Mouse (Mus musculus): ENCODE data around the gene Atp6v0b. TPM values are rescaled to one million over a fixed set of nuclear protein-coding genes. Genes with fewer than 3 reads are reported as not detected.

Gene Atp6v0b
- polyA plus RNA-seq, 1 experiment from 2014 or later: 150 TPM

DNA sequence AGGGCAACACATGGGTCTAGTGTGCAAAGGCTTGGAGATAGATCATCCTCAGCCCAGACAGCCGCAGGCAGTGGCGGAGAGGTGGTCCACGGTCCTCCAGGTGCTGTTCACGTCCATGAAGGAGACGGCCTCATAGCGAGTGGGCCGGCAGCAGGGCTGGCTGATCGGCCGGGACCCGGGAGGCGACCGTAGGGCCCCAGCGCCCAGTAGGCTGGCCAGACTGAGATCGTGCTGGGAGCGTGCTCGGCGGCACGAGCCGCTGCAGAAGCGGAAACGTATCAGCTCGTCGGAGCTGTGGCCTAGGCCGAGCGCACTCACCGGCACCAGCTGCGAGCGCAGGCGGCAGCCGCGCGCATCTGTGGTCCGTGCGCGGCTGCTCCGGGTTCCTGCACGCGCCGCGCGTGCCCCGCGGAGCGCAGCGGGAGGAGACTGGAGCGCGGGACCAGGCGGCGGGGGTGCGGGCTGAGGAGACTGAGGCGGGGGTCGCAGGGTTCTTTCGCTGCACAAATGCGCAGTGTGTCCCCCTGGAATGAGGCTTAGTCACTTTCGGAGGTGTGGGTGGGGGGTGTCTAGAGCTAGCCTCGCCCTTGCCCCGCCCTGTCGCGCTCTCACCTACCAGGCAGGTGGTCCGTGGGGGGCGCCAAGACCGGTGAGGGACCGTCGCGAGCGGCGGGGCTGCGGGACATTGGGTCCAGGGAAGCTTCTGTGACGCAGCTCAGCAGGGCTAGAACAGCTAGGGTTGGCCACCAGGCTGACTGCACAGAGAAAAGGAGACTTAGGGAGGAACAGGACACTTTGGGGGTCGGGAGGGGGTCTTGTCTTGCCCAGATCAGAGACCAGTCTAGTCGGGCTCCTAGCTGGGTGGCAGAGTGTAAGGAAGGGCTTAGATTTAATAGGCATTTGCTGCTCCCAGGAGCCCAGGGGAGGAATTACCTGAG is 39.7 kb upstream of the Atp6v0b start:
- Histone ChIP-seq H3K9me3 (ENCODE audit: low read depth, low read length) (no peaks in the 10 kb centered on the region), H3K27me3 (ENCODE audit: insufficient read depth, low read length) (peaks cover 35% of the 10 kb centered on the region), H3K4me2 (peak overlapping the region; percentile 95), H3K4me1 (ENCODE audit: insufficient read depth) (peaks cover 11% of the 10 kb centered on the region), H3K4me3 (ENCODE audit: low read depth, low read length) (peak overlapping the region; percentile 44), H3K9ac (peak overlapping the region; percentile 42), H3K27ac (ENCODE audit: low read depth) (no peak overlapping the region), H3K36me3 (ENCODE audit: insufficient read depth) (no peaks in the 10 kb centered on the region)
- DNase-seq (peak; percentile 78), ATAC-seq (ENCODE audit: insufficient read depth) (peak; percentile 33; the same call in 1 of the 2 replicates)
- 2% methylated on average over 71 of the region's 71 CpGs for WGBS
- TF ChIP-seq CTCF (IDR thresholded peaks at IDR 0.05; ENCODE audit: low read depth): no peak

DNA sequence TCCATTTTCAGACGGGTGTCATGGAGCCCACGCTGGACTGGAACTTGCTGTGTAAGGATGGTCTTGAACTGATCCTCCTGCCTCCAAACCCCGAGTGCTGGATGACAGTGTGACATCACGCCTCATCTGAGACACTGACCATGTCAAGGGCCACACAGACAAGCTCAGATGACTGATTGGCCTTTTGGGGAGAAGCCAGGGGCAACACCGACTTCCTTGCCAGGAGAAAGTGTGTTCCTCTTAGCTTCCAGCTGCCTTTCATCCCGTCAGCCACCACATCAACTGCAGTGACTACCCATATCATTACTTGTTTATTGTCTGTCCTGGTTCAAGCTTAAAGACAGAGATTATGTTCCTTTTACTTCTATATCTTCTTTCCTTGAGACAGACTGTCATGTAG is 37.8 kb upstream of the Atp6v0b start:
- no peak for TF ChIP-seq CTCF (IDR thresholded peaks at IDR 0.05; ENCODE audit: low read depth)
- peaks cover 11% of the 10 kb centered on the region for H3K4me1 ChIP-seq (ENCODE audit: insufficient read depth)

DNA sequence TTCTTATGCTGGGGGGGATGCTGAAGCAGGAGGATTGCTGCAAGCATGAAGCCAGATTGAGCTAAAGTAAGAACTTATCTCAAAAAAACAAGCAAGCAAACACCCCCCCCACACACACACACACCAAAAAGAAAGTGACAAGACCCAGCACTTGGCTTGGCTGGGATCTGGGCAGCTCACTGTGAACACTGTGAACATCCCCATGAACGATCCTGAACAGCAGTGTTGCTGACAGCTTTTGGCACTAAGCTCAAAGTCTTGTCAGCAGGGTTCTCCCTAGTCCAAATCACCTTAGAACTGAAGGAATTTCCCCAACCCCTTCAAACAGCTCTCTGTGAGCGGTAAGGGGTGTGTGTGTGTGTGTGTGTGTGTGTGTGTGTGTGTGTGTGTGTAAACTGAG is 36.3 kb upstream of the Atp6v0b start:
- Histone ChIP-seq H3K9ac (no peak overlapping the region), H3K9me3 (ENCODE audit: low read depth, low read length) (no peaks in the 10 kb centered on the region), H3K36me3 (ENCODE audit: insufficient read depth) (no peaks in the 10 kb centered on the region), H3K27ac (ENCODE audit: low read depth) (no peak overlapping the region), H3K4me3 (ENCODE audit: low read depth, low read length) (no peak overlapping the region), H3K4me2 (no peak overlapping the region), H3K27me3 (ENCODE audit: insufficient read depth, low read length) (peaks cover 29% of the 10 kb centered on the region), H3K4me1 (ENCODE audit: insufficient read depth) (peaks cover 11% of the 10 kb centered on the region)
- peak; percentile 69 for DNase-seq
- 13% methylated on average over 2 of the region's 2 CpGs for WGBS
- 0 out of 2 replicates have a peak, but pooled peaks have one; percentile 22 for ATAC-seq (ENCODE audit: insufficient read depth)
- TF ChIP-seq CTCF (IDR thresholded peaks at IDR 0.05; ENCODE audit: low read depth): no peak

More for the DNA sequence above, 37.8 kb upstream of the Atp6v0b start:
- Histone ChIP-seq H3K36me3 (ENCODE audit: insufficient read depth) (no peaks in the 10 kb centered on the region), H3K9me3 (ENCODE audit: low read depth, low read length) (no peaks in the 10 kb centered on the region), H3K9ac (no peak overlapping the region), H3K27me3 (ENCODE audit: insufficient read depth, low read length) (peaks cover 31% of the 10 kb centered on the region), H3K4me3 (ENCODE audit: low read depth, low read length) (no peak overlapping the region), H3K4me2 (no peak overlapping the region), H3K27ac (ENCODE audit: low read depth) (no peak overlapping the region)
- ATAC-seq (ENCODE audit: insufficient read depth) (0 out of 2 replicates have a peak, but pooled peaks have one; percentile 4), DNase-seq (peak; percentile 82)
- WGBS: 38% methylated on average over 5 of the region's 6 CpGs

DNA sequence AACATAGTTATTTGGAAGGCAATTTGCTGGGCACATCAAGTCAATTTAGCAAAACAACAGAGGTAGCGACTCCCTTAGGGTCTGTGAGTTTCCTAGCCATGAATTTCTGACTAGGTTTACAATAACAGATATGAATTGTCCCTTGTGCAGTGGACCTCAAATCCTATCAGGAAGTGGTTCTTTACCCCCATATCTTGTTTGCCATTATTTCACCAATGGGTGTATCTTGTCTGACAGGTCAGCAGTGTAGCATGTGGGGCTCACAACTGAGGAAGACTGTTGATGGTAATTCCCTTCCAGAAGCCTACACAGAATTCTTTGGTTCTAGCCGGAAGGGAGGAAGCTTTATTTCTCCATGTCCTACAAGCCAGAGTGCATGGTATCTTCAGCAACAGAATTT is 34.2 kb upstream of the Atp6v0b start:
- Histone ChIP-seq H3K36me3 (ENCODE audit: insufficient read depth) (no peaks in the 10 kb centered on the region), H3K9ac (no peak overlapping the region), H3K27me3 (ENCODE audit: insufficient read depth, low read length) (peaks cover 9% of the 10 kb centered on the region), H3K4me1 (ENCODE audit: insufficient read depth) (peaks cover 2% of the 10 kb centered on the region; the same call in 1 of the 2 replicates), H3K4me2 (no peak overlapping the region), H3K9me3 (ENCODE audit: low read depth, low read length) (no peaks in the 10 kb centered on the region), H3K4me3 (ENCODE audit: low read depth, low read length) (no peak overlapping the region), H3K27ac (ENCODE audit: low read depth) (no peak overlapping the region)
- 87% methylated on average over 2 of the region's 2 CpGs for WGBS
- no peak for TF ChIP-seq CTCF (IDR thresholded peaks at IDR 0.05; ENCODE audit: low read depth)
- no peak for ATAC-seq (ENCODE audit: insufficient read depth)
- DNase-seq: no peak

DNA sequence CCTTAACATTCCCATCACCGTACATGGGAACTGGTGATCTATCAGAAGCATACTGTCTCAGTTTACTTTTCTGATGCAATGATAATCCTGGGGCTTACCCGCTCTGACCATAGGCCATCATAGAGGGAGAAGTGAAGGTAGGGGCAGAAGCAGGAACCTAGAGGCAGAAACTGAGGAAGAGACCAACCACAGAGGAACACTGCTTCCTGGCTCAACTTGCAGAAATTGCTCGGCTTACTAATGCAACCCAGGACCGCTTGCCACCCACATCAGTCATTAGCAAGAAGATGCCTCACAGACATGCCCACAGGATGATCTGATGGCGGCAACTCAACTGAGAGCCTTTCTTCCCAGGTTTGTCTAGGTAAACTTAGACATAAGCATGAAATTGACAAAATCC is 31.6 kb upstream of the Atp6v0b start:
- no peak for TF ChIP-seq CTCF (IDR thresholded peaks at IDR 0.05; ENCODE audit: low read depth)
- ATAC-seq (ENCODE audit: insufficient read depth) (no peak), DNase-seq (no peak)
- Histone ChIP-seq H3K27me3 (ENCODE audit: insufficient read depth, low read length) (no peaks in the 10 kb centered on the region), H3K9me3 (ENCODE audit: low read depth, low read length) (no peaks in the 10 kb centered on the region), H3K9ac (no peak overlapping the region), H3K4me1 (ENCODE audit: insufficient read depth) (peaks cover 9% of the 10 kb centered on the region; the same call in 1 of the 2 replicates), H3K4me3 (ENCODE audit: low read depth, low read length) (no peak overlapping the region), H3K4me2 (no peak overlapping the region), H3K36me3 (ENCODE audit: insufficient read depth) (no peaks in the 10 kb centered on the region), H3K27ac (ENCODE audit: low read depth) (no peak overlapping the region; the same call in 1 of the 2 replicates)
- 81% methylated on average over 5 of the region's 5 CpGs for WGBS

DNA sequence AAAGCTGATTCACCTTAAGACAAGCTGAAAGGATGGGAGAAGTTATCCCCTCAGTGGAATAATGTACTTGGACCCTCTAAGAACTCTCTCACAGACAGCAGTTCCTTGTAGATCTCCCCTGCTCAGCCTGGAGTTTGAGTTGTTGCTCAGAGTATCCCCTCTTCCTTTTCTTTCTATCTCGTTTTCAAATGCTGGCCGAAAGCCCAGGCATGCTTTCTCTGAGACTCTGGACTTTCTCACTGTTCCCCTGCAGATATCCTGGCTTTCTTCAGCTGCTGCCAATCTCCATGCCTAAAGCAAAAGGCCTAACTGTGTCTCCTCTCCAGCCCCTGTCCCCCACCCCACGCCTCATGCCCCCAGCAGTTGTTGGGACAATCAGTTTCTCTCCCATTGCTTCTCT is 31.1 kb upstream of the Atp6v0b start:
- Histone ChIP-seq H3K4me2 (no peak overlapping the region), H3K36me3 (ENCODE audit: insufficient read depth) (no peaks in the 10 kb centered on the region), H3K27ac (ENCODE audit: low read depth) (peak overlapping the region; percentile 14; the same call in 1 of the 2 replicates), H3K4me1 (ENCODE audit: insufficient read depth) (peaks cover 14% of the 10 kb centered on the region), H3K4me3 (ENCODE audit: low read depth, low read length) (no peak overlapping the region), H3K9me3 (ENCODE audit: low read depth, low read length) (no peaks in the 10 kb centered on the region), H3K27me3 (ENCODE audit: insufficient read depth, low read length) (no peaks in the 10 kb centered on the region), H3K9ac (no peak overlapping the region)
- ATAC-seq (ENCODE audit: insufficient read depth) (no peak), DNase-seq (peak; percentile 75)
- no peak for TF ChIP-seq CTCF (IDR thresholded peaks at IDR 0.05; ENCODE audit: low read depth)
- 49% methylated on average over 3 of the region's 3 CpGs for WGBS

DNA sequence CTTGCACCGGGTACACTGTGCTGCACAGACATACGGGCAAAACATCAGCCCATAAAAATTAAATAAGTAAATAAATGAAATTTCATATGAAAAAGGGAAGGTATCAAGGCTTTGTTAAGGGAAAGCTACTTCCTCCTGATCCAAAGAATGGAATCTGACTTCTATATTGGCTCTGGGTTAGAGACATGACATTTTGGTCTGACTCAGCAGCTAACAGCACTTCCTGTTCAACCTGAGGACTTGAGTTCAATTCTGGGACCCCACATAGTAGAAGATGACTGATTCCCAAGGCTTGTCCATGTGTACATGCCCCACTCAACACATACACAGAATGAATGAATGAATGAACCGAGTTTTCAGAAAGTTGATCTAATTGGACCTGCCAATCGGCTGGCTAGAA is 30.7 kb upstream of the Atp6v0b start:
- 86% methylated on average over 4 of the region's 4 CpGs for WGBS
- Histone ChIP-seq H3K4me3 (ENCODE audit: low read depth, low read length) (no peak overlapping the region), H3K4me1 (ENCODE audit: insufficient read depth) (peaks cover 18% of the 10 kb centered on the region), H3K4me2 (no peak overlapping the region), H3K27me3 (ENCODE audit: insufficient read depth, low read length) (no peaks in the 10 kb centered on the region), H3K27ac (ENCODE audit: low read depth) (peak overlapping the region; percentile 9; the same call in 1 of the 2 replicates), H3K36me3 (ENCODE audit: insufficient read depth) (no peaks in the 10 kb centered on the region), H3K9ac (no peak overlapping the region), H3K9me3 (ENCODE audit: low read depth, low read length) (no peaks in the 10 kb centered on the region)
- ATAC-seq (ENCODE audit: insufficient read depth) (no peak), DNase-seq (no peak)
- no peak for TF ChIP-seq CTCF (IDR thresholded peaks at IDR 0.05; ENCODE audit: low read depth)

Data from lung, embryonic 14.5 days (tissue).